Mouse (Mus musculus) intestine, postnatal 0 days (tissue): ENCODE measurements at regions not wholly inside any gene's neighbourhood (a gene's known extent, or its start where the extent isn't known, plus 50 kb on each side); places are given as distances from the start of the nearest gene placed in this dataset.

ENCODE experiments used
- ATAC-seq: fragments of 200-750 bp; cut with Nextera tagmentation; 2 replicates; pipeline ENCODE4 v1.8.0; 2017; ENCODE audit warnings: mild to moderate bottlenecking, moderate TSS enrichment, moderate library complexity
- H3K27ac ChIP-seq: fragments of 300-500 bp; sonication (generic); 2 replicates; pipeline ENCODE4 v1.5.1; 2014; ENCODE audit warnings: mild to moderate bottlenecking, low read depth, low read length, moderate library complexity
- H3K27me3 ChIP-seq: fragments of 300-500 bp; sonication (generic); replicated peaks from 2 replicates; pipeline ENCODE4 v1.6.1; 2014; ENCODE audit warnings: low read length, mixed read lengths; ENCODE audit not compliant: control insufficient read depth, insufficient read depth
- H3K36me3 ChIP-seq: fragments of 300-500 bp; sonication (generic); 2 replicates; pipeline ENCODE4 v1.6.1; 2014; ENCODE audit warnings: mild to moderate bottlenecking, moderate library complexity; ENCODE audit not compliant: control insufficient read depth, insufficient read depth
- H3K4me1 ChIP-seq: fragments of 300-500 bp; sonication (generic); replicated peaks from 2 replicates; pipeline ENCODE4 v1.6.1; 2014; ENCODE audit warnings: antibody characterized with exemption, low read length, mixed read lengths; ENCODE audit not compliant: control insufficient read depth, insufficient read depth
- H3K4me2 ChIP-seq: fragments of 300-500 bp; sonication (generic); replicated peaks from 2 replicates; pipeline ENCODE4 v1.6.1; 2014; ENCODE audit warnings: low read depth, mild to moderate bottlenecking, moderate library complexity
- H3K4me3 ChIP-seq: fragments of 300-500 bp; sonication (generic); 2 replicates; pipeline ENCODE4 v1.5.1; 2014; ENCODE audit warnings: low read depth, low read length
- H3K9ac ChIP-seq: fragments of 300-500 bp; sonication (generic); 2 replicates; pipeline ENCODE4 v1.6.1; 2014; ENCODE audit warnings: mild to moderate bottlenecking, low read depth, low read length
- H3K9me3 ChIP-seq: fragments of 300-500 bp; sonication (generic); 2 replicates; pipeline ENCODE4 v1.6.1; 2016; ENCODE audit warnings: mixed run types; ENCODE audit not compliant: control insufficient read depth
- CTCF ChIP-seq: sonication (generic); IDR thresholded peaks from 2 replicates; pipeline ENCODE4 v1.5.1; 2016; ENCODE audit warnings: low read depth, mild to moderate bottlenecking, control low read depth, antibody characterized with exemption, moderate library complexity
- WGBS: fragments of 180-500 bp; shearing (Covaris S2); extraction: QIAGEN DNeasy Blood & Tissue Kit; methylation state at CpG from one replicate; pipeline ENCODE4 v1.1.7; 2014; 5-methylcytosine and 5-hydroxymethylcytosine counted together

DNA sequence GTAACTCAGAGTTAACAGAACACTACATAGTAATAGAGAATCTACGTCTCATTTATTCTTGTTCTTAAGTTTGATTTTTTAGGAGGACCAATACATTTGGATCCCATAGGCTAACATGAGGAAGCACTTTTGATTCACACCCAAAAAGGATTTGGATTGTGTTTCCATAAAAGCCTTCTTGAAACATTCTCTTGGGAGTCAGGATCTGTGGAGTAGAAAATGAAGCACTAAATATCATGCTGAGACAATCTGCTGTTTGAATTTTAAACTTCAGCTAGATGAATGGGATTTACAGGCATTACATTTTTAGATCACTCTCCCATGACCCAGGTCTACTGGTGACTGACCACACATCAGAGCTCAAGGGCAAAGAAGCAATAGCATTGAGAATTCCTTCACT, 2877.5 kb upstream of the 5930422O12Rik start:
- no peak for ATAC-seq
- Histone ChIP-seq H3K4me3 (no peak overlapping the region), H3K9me3 (no peaks in the 10 kb centered on the region), H3K9ac (no peak overlapping the region), H3K4me1 (no peaks in the 10 kb centered on the region), H3K36me3 (no peaks in the 10 kb centered on the region), H3K27me3 (no peaks in the 10 kb centered on the region), H3K27ac (no peak overlapping the region), H3K4me2 (no peak overlapping the region)
- 91% methylated on average over 1 of the region's 1 CpGs for WGBS
- TF ChIP-seq CTCF = no peak

DNA sequence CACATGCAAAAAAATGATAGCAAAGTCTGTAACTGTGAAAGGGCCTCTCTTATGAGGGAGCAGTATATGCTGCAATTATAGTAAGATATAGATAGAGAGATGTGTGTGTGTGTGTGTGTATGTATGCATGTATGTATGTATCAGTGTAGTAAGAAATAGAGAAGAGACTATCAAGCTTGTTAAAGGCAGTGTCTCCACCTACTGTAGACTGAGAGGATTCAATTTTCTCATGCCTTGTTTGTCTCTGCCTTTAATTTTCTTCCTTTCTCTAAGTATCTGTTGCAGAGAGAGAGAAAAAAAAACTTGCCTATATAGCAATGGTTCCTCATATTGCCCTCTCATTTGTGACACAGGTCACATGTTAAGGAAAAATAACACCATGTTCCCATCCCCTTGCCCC, 2871.1 kb upstream of the 5930422O12Rik start:
- ATAC-seq = no peak
- no peak overlapping the region for H3K9ac ChIP-seq
- H3K4me3 ChIP-seq = no peak overlapping the region
- TF ChIP-seq CTCF = no peak
- no peaks in the 10 kb centered on the region for H3K36me3 ChIP-seq
- no peak overlapping the region for H3K27ac ChIP-seq
- H3K27me3 ChIP-seq = no peaks in the 10 kb centered on the region
- no peaks in the 10 kb centered on the region for H3K4me1 ChIP-seq
- no peaks in the 10 kb centered on the region for H3K9me3 ChIP-seq
- no peak overlapping the region for H3K4me2 ChIP-seq

DNA sequence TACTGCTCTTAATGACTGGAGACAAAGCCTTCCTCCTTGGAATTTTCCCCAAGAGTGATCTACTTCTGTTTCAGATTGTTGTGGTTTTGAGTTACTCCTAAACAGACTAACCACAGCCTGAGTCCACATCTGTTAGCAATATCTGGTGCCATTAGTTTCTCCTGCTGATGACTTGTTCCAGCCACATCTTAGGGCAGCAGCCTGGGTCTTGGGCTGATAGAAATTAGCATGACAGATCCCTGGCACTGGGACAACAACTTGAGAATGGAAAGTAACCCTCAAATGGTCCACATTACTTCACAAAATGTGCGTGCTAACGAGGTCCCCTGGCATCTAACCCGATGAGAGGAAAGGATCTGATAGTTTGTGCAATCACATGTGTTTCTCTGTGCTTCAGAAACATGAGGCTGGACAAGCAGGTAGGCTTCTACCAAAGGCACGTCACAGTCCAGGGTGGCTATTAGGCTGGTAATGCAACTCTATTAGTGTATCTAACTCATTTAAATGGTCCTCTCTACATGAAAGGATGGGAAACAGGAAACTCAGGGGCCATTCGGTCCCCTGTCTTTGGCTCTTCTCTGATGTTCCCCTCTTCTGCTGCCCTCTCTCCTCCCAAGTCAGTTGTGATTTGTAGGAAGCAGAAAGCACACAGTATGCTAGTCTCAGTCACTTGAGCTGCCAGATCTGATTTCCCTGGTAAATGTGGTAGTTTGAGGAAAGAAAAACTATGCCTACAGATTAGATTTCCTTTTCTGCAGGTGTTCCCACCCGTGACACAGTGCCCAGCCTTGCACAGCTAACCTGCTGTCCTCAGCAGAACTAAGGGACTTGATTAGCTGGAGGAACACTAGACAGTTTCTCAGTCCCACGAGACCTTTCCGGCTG, 2866.9 kb upstream of the 5930422O12Rik start:
- no peak for ATAC-seq
- H3K4me3 ChIP-seq = no peak overlapping the region
- no peaks in the 10 kb centered on the region for H3K4me1 ChIP-seq
- WGBS = 79% methylated on average over 8 of the region's 8 CpGs
- H3K36me3 ChIP-seq = no peaks in the 10 kb centered on the region
- TF ChIP-seq CTCF = no peak
- no peaks in the 10 kb centered on the region for H3K9me3 ChIP-seq
- H3K4me2 ChIP-seq = no peak overlapping the region
- no peaks in the 10 kb centered on the region for H3K27me3 ChIP-seq
- no peak overlapping the region for H3K9ac ChIP-seq
- H3K27ac ChIP-seq = no peak overlapping the region

DNA sequence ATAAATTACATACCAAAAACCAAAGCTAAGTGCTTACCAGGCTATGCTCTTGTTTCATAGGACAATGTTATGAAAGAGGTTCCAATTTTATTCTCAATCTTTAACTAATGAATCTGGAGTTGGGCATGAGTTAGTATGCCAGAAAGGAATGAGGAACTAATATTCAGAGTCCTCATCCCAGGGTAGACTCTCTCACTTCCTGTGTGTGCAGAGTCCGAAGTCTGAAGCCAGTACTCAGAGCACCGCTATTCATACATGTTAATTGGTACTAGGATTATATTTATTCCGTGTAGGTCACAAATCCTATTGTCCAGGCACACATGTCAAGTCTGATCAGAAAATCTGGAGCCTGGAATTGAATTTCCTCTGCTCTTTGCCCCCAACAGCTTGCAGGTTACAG, 2858.7 kb upstream of the 5930422O12Rik start:
- Histone ChIP-seq H3K4me1 (no peaks in the 10 kb centered on the region), H3K27me3 (no peaks in the 10 kb centered on the region), H3K4me3 (no peak overlapping the region), H3K9me3 (no peaks in the 10 kb centered on the region), H3K4me2 (no peak overlapping the region), H3K27ac (no peak overlapping the region), H3K9ac (no peak overlapping the region), H3K36me3 (no peaks in the 10 kb centered on the region)
- no peak for TF ChIP-seq CTCF
- WGBS = 34% methylated on average over 3 of the region's 3 CpGs
- ATAC-seq = peak; percentile 73

DNA sequence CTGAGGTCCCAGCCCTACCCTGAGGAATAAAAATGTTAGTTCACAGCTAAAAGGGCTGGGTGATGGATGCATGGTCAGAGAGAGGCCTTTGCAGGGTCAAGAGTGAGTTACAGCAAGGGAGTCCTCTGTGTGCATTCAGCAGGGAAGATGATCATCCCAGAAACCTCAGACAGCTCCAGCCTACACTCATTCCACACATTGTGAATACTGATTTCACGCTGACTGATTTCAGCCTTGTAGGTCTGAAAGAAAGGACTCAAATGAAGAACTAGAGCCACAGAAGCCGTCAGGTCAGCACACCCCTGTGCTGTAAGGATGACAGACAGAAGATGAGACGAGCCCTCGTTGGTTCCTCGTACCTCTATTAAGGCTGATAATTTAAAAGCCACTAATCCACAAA, 2858.0 kb upstream of the 5930422O12Rik start:
- Histone ChIP-seq H3K4me2 (no peak overlapping the region), H3K27ac (no peak overlapping the region), H3K4me1 (no peaks in the 10 kb centered on the region), H3K9ac (no peak overlapping the region), H3K27me3 (no peaks in the 10 kb centered on the region), H3K9me3 (no peaks in the 10 kb centered on the region), H3K4me3 (no peak overlapping the region), H3K36me3 (no peaks in the 10 kb centered on the region)
- ATAC-seq = no peak
- no peak for TF ChIP-seq CTCF
- WGBS = 42% methylated on average over 5 of the region's 5 CpGs

DNA sequence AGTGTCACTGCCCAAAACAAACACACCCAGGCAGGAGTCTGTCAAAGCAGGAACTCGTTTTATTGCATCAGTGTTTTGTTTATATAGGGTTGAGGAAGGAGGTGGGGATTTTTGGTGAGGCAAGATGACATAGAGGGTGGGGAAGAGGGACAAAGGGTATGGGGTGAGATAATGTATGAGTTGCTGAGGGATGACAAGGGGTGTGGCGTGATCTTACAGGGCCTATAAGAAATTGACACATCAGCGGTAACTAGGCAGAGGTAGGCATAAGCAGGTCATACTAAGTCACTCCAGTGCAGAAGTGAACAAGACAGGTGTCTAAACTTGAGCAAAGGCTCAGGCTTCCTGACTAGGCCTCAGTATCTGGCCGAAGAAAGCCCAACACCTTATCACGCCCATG, 2841.0 kb upstream of the 5930422O12Rik start:
- Histone ChIP-seq H3K4me3 (no peak overlapping the region), H3K4me2 (no peak overlapping the region), H3K4me1 (no peaks in the 10 kb centered on the region), H3K9ac (no peak overlapping the region), H3K36me3 (no peaks in the 10 kb centered on the region), H3K27me3 (no peaks in the 10 kb centered on the region), H3K27ac (no peak overlapping the region), H3K9me3 (no peaks in the 10 kb centered on the region)
- peak; percentile 69 for ATAC-seq
- 52% methylated on average over 5 of the region's 5 CpGs for WGBS
- no peak for TF ChIP-seq CTCF

DNA sequence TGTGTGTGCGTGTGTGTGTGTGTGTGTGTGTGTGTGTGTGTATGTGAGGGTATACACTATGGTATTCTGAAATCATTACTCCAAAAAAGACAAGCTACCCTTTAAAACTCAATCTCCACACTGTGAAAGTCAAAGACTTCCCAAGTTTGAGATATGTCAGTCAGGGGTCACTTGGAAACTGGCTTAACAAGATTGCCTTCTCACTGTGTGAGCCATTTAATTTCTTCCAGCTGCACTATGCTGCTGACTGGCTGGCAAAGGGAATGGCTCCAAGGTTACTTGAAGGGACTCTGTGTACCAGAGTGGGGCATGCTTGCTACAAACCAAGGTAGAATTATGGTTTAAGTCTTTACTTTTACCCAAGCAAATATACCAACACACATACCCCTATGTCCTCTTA, 2826.1 kb upstream of the 5930422O12Rik start:
- H3K27me3 ChIP-seq = no peaks in the 10 kb centered on the region
- H3K27ac ChIP-seq = no peak overlapping the region
- H3K4me1 ChIP-seq = no peaks in the 10 kb centered on the region
- no peaks in the 10 kb centered on the region for H3K36me3 ChIP-seq
- no peaks in the 10 kb centered on the region for H3K9me3 ChIP-seq
- no CpG with 5 or more reads among the region's 1 CpGs for WGBS
- TF ChIP-seq CTCF = no peak
- no peak overlapping the region for H3K4me3 ChIP-seq
- no peak overlapping the region for H3K4me2 ChIP-seq
- no peak overlapping the region for H3K9ac ChIP-seq
- ATAC-seq = no peak
